Mouse (Mus musculus): ENCODE measurements around the gene Shisal1. TPM values are rescaled to one million over a fixed set of nuclear protein-coding genes. Genes with fewer than 3 reads are reported as not detected.

The Shisal1 gene
- polyA plus RNA-seq, 1 experiment from 2014 or later = 0.01 TPM

- in situ Hi-C loops (cut with MboI; ENCODE audit: low pct_unique_long_range_greater_than_20kb) = no loop called here
- ChIA-PET CTCF (no interaction called here), POLR2A (no interaction called here)
- ATAC-seq (no peak), DNase-seq (ENCODE audit: low read depth, low spot score) (no peak)
- H3K27me3 ChIP-seq = no peaks in the 10 kb centered on the region
- no peak for TF ChIP-seq CTCF (IDR thresholded peaks at IDR 0.05)
Observed at GRCm38 (mm10) chr15:84340926-84341325, 106.0 kb downstream of the Shisal1 start.

GRCm38 (mm10) chr15:84337599-84337998 lies 109.3 kb downstream of the Shisal1 start:
- TF ChIP-seq CTCF (IDR thresholded peaks at IDR 0.05) = no peak
- ATAC-seq (no peak), DNase-seq (ENCODE audit: low read depth, low spot score) (no peak)
- CTCF ChIA-PET = no interaction called here
- no peaks in the 10 kb centered on the region for H3K27me3 ChIP-seq
- POLR2A ChIA-PET = no interaction called here
- in situ Hi-C loops (cut with MboI; ENCODE audit: low pct_unique_long_range_greater_than_20kb) = no loop called here

GRCm38 (mm10) chr15:84336281-84336817 lies 110.5 kb downstream of the Shisal1 start:
- DNase-seq (ENCODE audit: low read depth, low spot score) (no peak), ATAC-seq (no peak)
- no peak for TF ChIP-seq CTCF (IDR thresholded peaks at IDR 0.05)
- POLR2A ChIA-PET = no interaction called here
- CTCF ChIA-PET = no interaction called here
- H3K27me3 ChIP-seq = no peaks in the 10 kb centered on the region
- in situ Hi-C loops (cut with MboI; ENCODE audit: low pct_unique_long_range_greater_than_20kb) = no loop called here

GRCm38 (mm10) chr15:84331066-84331612 lies 115.8 kb downstream of the Shisal1 start:
- DNase-seq (ENCODE audit: low read depth, low spot score) (no peak), ATAC-seq (no peak)
- peaks cover 4% of the 10 kb centered on the region for H3K27me3 ChIP-seq
- ChIA-PET CTCF (no interaction called here), POLR2A (no interaction called here)
- TF ChIP-seq CTCF (IDR thresholded peaks at IDR 0.05) = no peak
- in situ Hi-C loops (cut with MboI; ENCODE audit: low pct_unique_long_range_greater_than_20kb) = no loop called here

GRCm38 (mm10) chr15:84329940-84330339 lies 117.0 kb downstream of the Shisal1 start:
- ChIA-PET CTCF (no interaction called here), POLR2A (interaction anchor here (0.6 kb wide), 1 partner anchor 64 kb away, joined by 6 read pairs; no protein-coding TSS in a partner anchor)
- DNase-seq (ENCODE audit: low read depth, low spot score) (no peak), ATAC-seq (no peak)
- no peak for TF ChIP-seq CTCF (IDR thresholded peaks at IDR 0.05)
- in situ Hi-C loops (cut with MboI; ENCODE audit: low pct_unique_long_range_greater_than_20kb) = no loop called here
- peaks cover 4% of the 10 kb centered on the region for H3K27me3 ChIP-seq

Other genes starting within 250 kb of the Shisal1 start
- gene Parvb, start 215.1 kb downstream of the Shisal1 start, polyA plus RNA-seq (2021) = 0.06 TPM
- gene Parvg, start 123.1 kb downstream of the Shisal1 start, polyA plus RNA-seq (2021) = not detected
- gene Rtl6, start 110.7 kb upstream of the Shisal1 start, polyA plus RNA-seq (2021) = 0.06 TPM
- 15.6 TPM for gene Prr5, start 222.5 kb upstream of the Shisal1 start, polyA plus RNA-seq (2021)